Mouse (Mus musculus) gastrocnemius, postnatal 25 days (tissue): ENCODE results near the gene Ehbp1. TPM values are rescaled to one million over a fixed set of nuclear protein-coding genes. Genes with fewer than 3 reads are reported as not detected.

Experiments
- DNase-seq: peaks from one replicate; pipeline ENCODE4 v3.0.0; 2022
- total RNA-seq, 2 experiments: library from RNA; stranded (reverse); gene quantifications; 1 replicate in 1 of 2; 2 replicates in 1 of 2; pipeline ENCODE4 v1.2.3; 2021

The Ehbp1 gene
- total RNA-seq, 2 experiments from 2014 or later = 11.0 to 14.3 TPM

- DNase-seq = no peak
These were observed 144.2 kb downstream of the Ehbp1 start for GRCm38 (mm10) chr11:22197935-22198334.

GRCm38 (mm10) chr11:22196776-22197175, 145.3 kb downstream of the Ehbp1 start:
- no peak for DNase-seq

- DNase-seq = no peak
These were observed 147.5 kb downstream of the Ehbp1 start for GRCm38 (mm10) chr11:22194607-22195006.

- DNase-seq = no peak
These were observed 151.5 kb downstream of the Ehbp1 start for GRCm38 (mm10) chr11:22190576-22190975.

- DNase-seq = no peak
These were observed 152.1 kb downstream of the Ehbp1 start for GRCm38 (mm10) chr11:22189970-22190369.

GRCm38 (mm10) chr11:22181530-22182501, 160.3 kb downstream of the Ehbp1 start:
- no peak for DNase-seq

GRCm38 (mm10) chr11:22180146-22180545, 161.9 kb downstream of the Ehbp1 start:
- DNase-seq = no peak

GRCm38 (mm10) chr11:22178569-22178968, 163.5 kb downstream of the Ehbp1 start:
- DNase-seq = no peak

GRCm38 (mm10) chr11:22174311-22174710, 167.8 kb downstream of the Ehbp1 start:
- DNase-seq = no peak

GRCm38 (mm10) chr11:22170962-22171638, 171.0 kb downstream of the Ehbp1 start:
- no peak for DNase-seq

- no peak for DNase-seq
These were observed 184.2 kb downstream of the Ehbp1 start for GRCm38 (mm10) chr11:22157882-22158281.

- no peak for DNase-seq
These were observed 185.9 kb downstream of the Ehbp1 start for GRCm38 (mm10) chr11:22156182-22156581.

GRCm38 (mm10) chr11:22155366-22156095, 186.6 kb downstream of the Ehbp1 start:
- DNase-seq = no peak

GRCm38 (mm10) chr11:22154501-22155294, 187.4 kb downstream of the Ehbp1 start:
- no peak for DNase-seq

- no peak for DNase-seq
These were observed 201.4 kb downstream of the Ehbp1 start for GRCm38 (mm10) chr11:22140737-22141136.

- no peak for DNase-seq
These were observed 203.6 kb downstream of the Ehbp1 start for GRCm38 (mm10) chr11:22138466-22138865.

- no peak for DNase-seq
These were observed 216.9 kb downstream of the Ehbp1 start for GRCm38 (mm10) chr11:22125188-22125587.

GRCm38 (mm10) chr11:22118853-22119252, 223.2 kb downstream of the Ehbp1 start:
- no peak for DNase-seq

- DNase-seq = no peak
These were observed 229.9 kb downstream of the Ehbp1 start for GRCm38 (mm10) chr11:22112161-22112560.

- no peak for DNase-seq
These were observed 252.7 kb downstream of the Ehbp1 start for GRCm38 (mm10) chr11:22089346-22089745.

- DNase-seq = no peak
These were observed 278.7 kb downstream of the Ehbp1 start for GRCm38 (mm10) chr11:22063352-22063751.

- DNase-seq = no peak
These were observed 280.4 kb downstream of the Ehbp1 start for GRCm38 (mm10) chr11:22061660-22062059.
